Mouse (Mus musculus): ENCODE measurements around the gene Clec2l. TPM values are rescaled to one million over a fixed set of nuclear protein-coding genes. Genes with fewer than 3 reads are reported as not detected.
"Not testable (repeated sequence)": the region's sequence is repeated elsewhere in the genome, so short reads cannot be mapped to it uniquely, and the experiment has no call there.

Gene Clec2l
- total RNA-seq, 2 experiments from 2014 or later: 49.0 to 57.6 TPM

GRCm38 (mm10) chr6:38669580-38669979 lies 6.7 kb downstream of the Clec2l start:
- DNase-seq (ENCODE audit: low spot score in 2 of 2): no peak

- not testable (repeated sequence) for DNase-seq (ENCODE audit: low spot score in 2 of 2)
These were observed 7.6 kb downstream of the Clec2l start for GRCm38 (mm10) chr6:38670488-38670887.

- no peak for DNase-seq (ENCODE audit: low spot score in 2 of 2)
These were observed 8.4 kb downstream of the Clec2l start for GRCm38 (mm10) chr6:38671270-38671669.

DNA sequence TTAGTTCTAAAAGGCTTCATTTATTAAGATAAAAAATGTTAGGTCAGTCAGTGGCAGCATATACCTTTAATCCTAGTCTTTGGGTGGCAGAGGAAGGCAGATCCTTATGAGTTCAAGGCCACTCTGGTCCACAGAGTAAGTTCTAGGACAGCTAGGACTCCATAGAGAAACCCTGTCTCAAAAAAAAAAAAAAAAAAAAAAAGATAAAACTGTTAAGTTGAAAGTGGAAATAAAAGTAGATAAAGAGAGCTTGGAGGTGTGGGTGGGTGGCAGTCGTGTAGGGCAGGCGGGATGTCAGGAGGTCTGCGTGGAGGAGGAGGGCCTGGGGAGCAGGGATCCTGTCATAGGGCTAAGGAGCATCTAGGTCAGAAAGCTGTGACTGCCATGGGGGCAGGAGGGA lies 9.1 kb downstream of the Clec2l start:
- DNase-seq (ENCODE audit: low spot score in 2 of 2): no peak

DNA sequence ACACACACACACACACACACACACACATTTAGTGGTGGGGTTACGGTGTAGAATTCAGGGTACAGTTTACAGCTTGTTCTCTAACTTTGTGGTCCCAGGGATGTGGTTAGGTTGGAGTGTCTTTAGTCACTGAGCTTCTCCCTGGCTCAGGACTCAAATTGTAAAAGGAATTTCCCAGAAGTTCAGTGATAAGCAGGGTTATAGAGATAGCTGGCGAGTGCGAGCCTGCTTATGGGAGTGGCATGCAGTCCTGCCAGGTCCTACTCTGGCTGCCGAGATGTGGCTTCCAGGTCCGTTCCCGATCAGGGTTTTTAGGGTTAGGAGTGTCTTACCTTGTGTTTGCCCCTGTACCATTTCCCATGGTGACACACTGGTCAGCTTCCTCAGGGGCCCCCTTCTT lies 13.3 kb downstream of the Clec2l start:
- no peak for DNase-seq (ENCODE audit: low spot score in 2 of 2)

DNA sequence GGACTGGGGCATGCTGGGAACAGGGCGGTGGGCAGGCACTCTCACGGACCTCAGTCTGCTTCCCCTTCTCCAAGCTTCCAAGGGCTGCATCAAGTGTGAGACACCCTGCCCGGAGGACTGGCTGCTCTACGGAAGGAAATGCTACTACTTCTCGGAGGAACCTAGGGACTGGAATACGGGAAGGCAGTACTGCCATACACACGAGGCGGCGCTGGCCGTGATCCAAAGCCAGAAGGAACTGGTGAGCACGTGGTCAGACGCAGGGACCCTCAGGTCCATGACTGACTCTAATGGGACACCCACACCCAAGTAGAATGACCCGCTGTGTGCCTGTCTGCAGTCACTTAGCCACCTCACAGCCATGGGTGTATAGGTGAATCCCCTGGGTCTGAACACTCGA lies 13.9 kb downstream of the Clec2l start:
- no peak for DNase-seq (ENCODE audit: low spot score in 2 of 2)

- no peak for DNase-seq (ENCODE audit: low spot score in 2 of 2)
These were observed 14.8 kb downstream of the Clec2l start for GRCm38 (mm10) chr6:38677629-38678028.

GRCm38 (mm10) chr6:38682532-38682931 lies 19.7 kb downstream of the Clec2l start:
- no peak for DNase-seq (ENCODE audit: low spot score in 2 of 2)

GRCm38 (mm10) chr6:38687216-38687615 lies 24.3 kb downstream of the Clec2l start:
- peak in 1 of 2 experiments; percentile 50 for DNase-seq (ENCODE audit: low spot score in 2 of 2)

- no peak for DNase-seq (ENCODE audit: low spot score in 2 of 2)
These were observed 26.0 kb downstream of the Clec2l start for GRCm38 (mm10) chr6:38688841-38689240.

GRCm38 (mm10) chr6:38690615-38691014 lies 27.7 kb downstream of the Clec2l start:
- DNase-seq (ENCODE audit: low spot score in 2 of 2): no peak

- DNase-seq (ENCODE audit: low spot score in 2 of 2): no peak
These were observed 28.2 kb downstream of the Clec2l start for GRCm38 (mm10) chr6:38691052-38691451.

- DNase-seq (ENCODE audit: low spot score in 2 of 2): no peak
These were observed 29.7 kb downstream of the Clec2l start for GRCm38 (mm10) chr6:38692556-38692955.

DNA sequence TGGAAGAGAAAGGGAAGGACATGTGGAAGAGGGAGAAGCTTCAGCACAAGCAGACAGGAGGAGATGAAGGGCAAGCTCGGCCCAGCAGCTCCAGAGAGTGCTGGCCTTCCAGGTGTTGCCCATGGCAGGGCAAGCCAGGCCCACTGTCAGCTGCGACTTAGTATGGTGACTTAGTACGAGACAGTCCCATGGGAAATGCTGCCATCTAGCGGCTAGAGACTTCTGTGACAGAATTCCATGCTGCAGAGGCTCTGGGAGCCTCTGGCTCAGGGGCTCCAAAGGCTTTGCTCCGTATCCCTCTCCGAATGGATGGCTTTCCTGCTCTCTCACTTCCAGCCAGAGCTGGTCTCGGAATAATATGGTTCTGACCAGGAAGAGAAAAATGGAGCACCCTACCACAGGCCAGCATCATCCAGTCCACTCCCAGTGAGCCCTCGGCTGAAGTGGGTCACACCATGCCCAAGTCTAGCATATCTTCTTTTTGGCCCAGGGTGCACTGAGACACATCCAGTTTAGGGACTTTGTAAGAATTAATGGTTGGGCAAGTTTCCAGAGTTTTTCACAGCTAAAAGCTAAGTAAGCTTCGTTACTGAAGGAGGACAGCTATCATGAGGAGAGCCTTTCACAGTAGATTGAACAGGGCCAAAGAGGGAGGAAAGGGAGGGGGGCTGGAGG lies 32.6 kb downstream of the Clec2l start:
- peak; percentile 72 to 93 for DNase-seq (ENCODE audit: low spot score in 2 of 2)

- peak; percentile 48 to 78 for DNase-seq (ENCODE audit: low spot score in 2 of 2)
These were observed 33.7 kb downstream of the Clec2l start for GRCm38 (mm10) chr6:38696570-38696969.

DNA sequence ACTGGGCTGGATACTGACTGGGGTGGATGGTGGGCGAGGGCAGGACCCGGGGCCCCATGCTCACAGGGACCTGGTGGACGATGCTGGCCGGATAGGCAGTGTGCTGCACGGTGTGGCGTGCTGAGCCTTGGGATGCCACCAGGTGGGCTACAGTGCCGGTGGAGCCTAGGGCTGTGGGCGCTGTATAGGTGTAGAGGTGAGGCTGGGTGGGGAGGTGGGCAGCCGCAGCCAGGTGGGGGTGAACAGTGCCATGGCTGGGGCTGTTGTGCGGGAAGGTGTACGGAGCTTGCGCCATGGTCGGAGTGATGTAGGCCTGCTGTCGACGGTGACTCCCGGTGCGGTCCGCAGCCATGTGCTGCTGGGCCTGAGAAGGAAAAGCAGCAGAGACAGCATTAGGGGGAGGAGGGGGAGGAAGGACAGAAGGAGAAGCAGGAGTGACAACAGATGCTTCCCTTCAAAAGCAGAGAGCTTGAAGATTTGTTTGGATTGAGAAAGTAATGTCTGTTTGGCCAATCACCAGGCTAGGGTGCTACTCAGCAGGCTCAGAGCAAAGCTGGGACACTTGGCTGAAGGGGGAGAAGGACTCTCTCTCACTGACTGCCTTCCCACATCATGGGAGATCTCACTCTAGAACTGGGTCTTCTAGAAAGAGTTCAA lies 35.5 kb downstream of the Clec2l start:
- DNase-seq (ENCODE audit: low spot score in 2 of 2): peak; percentile 41 to 76

GRCm38 (mm10) chr6:38701421-38701820 lies 38.6 kb downstream of the Clec2l start:
- DNase-seq (ENCODE audit: low spot score in 2 of 2): no peak

DNA sequence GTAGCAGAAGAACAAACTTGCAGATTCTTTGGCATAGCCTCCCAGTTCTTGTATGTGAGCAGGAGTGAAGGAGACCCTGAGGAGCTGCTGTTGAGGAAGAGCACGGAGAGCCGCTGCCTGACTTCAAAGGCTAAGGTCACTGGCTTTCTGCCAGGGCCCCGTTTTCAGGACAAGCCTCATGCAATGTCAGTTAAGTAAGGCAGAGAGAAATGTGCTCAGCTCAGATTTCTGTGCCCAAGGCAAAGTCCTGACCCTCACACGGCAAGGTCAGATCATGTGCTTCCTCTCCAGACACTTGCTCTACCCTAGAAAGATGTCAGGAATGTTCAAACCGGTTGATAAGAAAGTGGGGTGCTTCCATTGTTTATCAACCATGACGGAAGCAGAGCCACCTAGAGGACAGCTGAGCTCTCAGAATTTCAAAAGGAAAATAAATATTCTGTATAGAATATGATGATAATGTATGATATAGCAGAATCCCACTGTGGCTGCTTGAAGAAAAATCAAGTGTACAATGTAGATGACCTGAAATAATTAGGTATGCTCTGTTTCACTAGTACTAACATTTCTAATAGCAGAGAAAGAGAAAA lies 40.0 kb downstream of the Clec2l start:
- DNase-seq (ENCODE audit: low spot score in 2 of 2): no peak

DNA sequence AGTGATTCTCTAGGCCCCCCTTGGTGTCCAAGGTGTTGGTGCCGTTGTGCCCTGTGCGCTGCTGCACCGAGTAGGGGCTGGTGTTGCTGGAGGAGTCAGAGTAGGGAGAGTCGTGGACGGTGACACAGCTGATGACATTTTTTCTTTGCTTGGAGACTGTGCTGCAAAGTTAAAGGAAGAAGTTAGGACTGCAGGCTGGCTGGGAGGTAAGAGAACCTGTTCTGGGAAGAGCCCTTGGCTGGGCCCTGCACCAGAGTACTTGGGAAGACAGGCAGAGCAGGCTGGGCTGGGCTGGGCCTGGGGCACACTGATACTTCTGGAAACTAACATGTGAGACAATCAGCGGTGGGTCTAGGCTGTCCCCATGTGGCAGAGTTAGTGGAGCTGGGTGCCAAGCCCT lies 40.7 kb downstream of the Clec2l start:
- DNase-seq (ENCODE audit: low spot score in 2 of 2): no peak

DNA sequence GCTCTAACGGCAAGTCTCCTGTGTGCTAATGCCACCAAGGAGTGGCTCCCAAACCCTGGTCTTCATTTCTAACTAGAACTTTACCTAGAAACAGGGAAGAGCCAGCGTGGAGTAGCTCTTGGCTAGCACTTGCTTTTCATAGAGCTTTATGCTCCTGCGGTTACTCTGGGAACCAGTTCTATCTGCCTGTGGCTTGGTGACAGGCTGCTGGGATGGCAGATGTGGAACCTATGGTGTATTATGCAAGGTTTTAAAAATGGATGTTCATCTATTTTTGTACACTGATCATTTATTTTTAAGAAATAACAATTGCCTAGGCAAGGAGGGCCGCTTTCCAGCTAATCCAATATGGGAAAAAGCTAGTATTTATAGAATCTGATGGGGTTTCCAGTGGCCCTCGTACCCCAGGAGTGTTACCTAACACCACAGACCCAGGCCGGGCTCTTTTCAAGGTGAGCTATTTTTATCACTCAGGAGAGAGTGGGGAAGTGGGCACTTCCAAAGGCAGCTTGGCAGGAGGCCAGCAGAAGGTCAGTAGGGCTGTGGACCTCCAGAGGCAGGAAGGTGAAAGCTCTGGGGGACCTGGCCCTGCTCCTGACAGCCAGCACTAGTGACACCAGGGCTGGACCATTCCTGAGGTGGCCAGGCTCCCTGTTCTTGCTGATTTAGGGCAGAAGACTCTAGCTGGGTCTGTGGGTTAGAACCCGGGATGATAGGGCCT lies 41.6 kb downstream of the Clec2l start:
- DNase-seq (ENCODE audit: low spot score in 2 of 2): peak in 1 of 2 experiments; percentile 33

GRCm38 (mm10) chr6:38710449-38710848 lies 47.6 kb downstream of the Clec2l start:
- DNase-seq (ENCODE audit: low spot score in 2 of 2): no peak

Data from layer of hippocampus, adult 18-20 months (tissue).